Mouse (Mus musculus): ENCODE results near the gene Il17c.

The Il17c gene

DNA sequence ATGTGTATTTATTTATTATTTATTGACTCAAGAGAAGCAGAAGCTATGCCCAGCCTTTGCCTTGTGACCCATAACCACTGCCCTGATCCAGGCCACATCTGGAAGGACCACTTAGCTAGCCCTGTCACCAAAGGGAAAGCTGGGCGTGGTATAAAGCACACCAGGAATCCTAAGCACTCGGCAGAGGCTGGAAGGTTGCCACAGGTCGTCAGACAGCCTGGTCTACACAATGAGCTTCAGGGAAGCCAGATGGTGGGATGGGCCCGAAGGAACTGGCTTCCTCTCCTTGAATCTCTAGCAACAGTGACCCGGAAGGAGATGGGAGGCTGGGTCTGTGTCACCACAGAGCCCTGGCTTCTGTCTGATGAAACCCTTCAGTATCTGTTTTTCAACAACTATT lies 1.8 kb downstream of the Il17c start:
- Histone ChIP-seq H3K4me3 (replicated peaks; ENCODE audit: low read length) (peak overlapping the region; percentile 59), H3K9me3 (ENCODE audit: low read length) (no peaks in the 10 kb centered on the region), H3K4me1 (replicated peaks; ENCODE audit: low read depth, low read length) (peaks cover 46% of the 10 kb centered on the region), H3K36me3 (ENCODE audit: insufficient read depth, low read length) (peaks cover 5% of the 10 kb centered on the region), H3K27me3 (ENCODE audit: insufficient read depth, low read length) (peaks cover 2% of the 10 kb centered on the region; the same call in 1 of the 2 replicates)
- TF ChIP-seq POU5F1 (IDR thresholded peaks at IDR 0.05; ENCODE audit: borderline replicate concordance, low read length) (no peak), CTCF (conservative IDR thresholded peaks at IDR 0.05; ENCODE audit: low read length) (no peak), NANOG (IDR thresholded peaks at IDR 0.05; ENCODE audit: borderline replicate concordance, low read length) (no peak)

DNA sequence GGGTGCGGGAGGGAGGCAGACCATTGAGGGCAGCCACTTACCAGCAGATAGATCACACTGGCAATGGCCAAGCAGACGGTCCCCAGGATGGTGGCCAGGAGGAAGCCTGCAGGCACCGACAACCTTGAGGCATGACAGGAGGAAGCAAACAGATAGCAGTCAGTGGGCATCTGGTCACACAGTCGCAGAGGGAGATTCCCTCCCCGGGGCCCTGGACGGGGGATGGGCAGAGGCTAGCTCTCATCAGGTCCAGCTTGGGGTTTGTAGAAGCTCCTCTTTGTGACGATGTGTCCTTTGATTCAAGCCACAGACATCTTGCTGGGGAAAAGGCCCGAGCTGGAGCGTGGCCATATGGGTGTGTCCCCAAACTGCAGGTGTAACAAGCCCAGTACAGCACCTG lies 4.3 kb downstream of the Il17c start:
- no peak for TF ChIP-seq POU5F1 (IDR thresholded peaks at IDR 0.05; ENCODE audit: borderline replicate concordance, low read length)
- TF ChIP-seq NANOG (IDR thresholded peaks at IDR 0.05; ENCODE audit: borderline replicate concordance, low read length) = no peak
- no peak for TF ChIP-seq CTCF (conservative IDR thresholded peaks at IDR 0.05; ENCODE audit: low read length)

DNA sequence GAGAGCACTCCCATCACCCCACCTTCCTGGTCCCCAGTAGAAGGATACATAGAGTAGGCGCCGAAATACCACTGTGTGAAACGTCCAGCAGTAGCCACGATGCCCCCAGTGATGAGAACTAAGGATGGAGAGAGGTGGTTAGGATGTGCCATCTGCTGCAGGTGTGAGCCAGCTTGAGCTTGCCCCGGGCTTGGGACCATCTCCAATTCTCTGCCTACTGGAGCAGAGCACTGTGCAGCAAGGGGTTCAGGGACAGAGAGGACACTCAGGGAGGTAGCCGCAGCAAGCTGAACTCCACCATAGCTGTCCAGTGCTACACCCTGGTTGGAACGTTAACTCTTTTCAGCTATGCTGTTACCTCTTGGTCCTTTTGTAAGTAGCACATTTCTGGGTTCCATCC lies 5.8 kb downstream of the Il17c start:
- Histone ChIP-seq H3K4me1 (replicated peaks; ENCODE audit: low read depth, low read length) (peaks cover 68% of the 10 kb centered on the region), H3K4me3 (replicated peaks; ENCODE audit: low read length) (no peak overlapping the region), H3K36me3 (ENCODE audit: insufficient read depth, low read length) (no peaks in the 10 kb centered on the region), H3K27me3 (ENCODE audit: insufficient read depth, low read length) (peaks cover 20% of the 10 kb centered on the region; the same call in 1 of the 2 replicates), H3K9me3 (ENCODE audit: low read length) (no peaks in the 10 kb centered on the region)
- TF ChIP-seq CTCF (conservative IDR thresholded peaks at IDR 0.05; ENCODE audit: low read length) (no peak), POU5F1 (IDR thresholded peaks at IDR 0.05; ENCODE audit: borderline replicate concordance, low read length) (no peak), NANOG (IDR thresholded peaks at IDR 0.05; ENCODE audit: borderline replicate concordance, low read length) (no peak)

More for the DNA sequence above, 4.3 kb downstream of the Il17c start:
- H3K9me3 ChIP-seq (ENCODE audit: low read length) = no peaks in the 10 kb centered on the region
- H3K4me1 ChIP-seq (replicated peaks; ENCODE audit: low read depth, low read length) = peaks cover 66% of the 10 kb centered on the region
- no peaks in the 10 kb centered on the region for H3K36me3 ChIP-seq (ENCODE audit: insufficient read depth, low read length)
- peaks cover 11% of the 10 kb centered on the region; the same call in 1 of the 2 replicates for H3K27me3 ChIP-seq (ENCODE audit: insufficient read depth, low read length)
- no peak overlapping the region for H3K4me3 ChIP-seq (replicated peaks; ENCODE audit: low read length)

DNA sequence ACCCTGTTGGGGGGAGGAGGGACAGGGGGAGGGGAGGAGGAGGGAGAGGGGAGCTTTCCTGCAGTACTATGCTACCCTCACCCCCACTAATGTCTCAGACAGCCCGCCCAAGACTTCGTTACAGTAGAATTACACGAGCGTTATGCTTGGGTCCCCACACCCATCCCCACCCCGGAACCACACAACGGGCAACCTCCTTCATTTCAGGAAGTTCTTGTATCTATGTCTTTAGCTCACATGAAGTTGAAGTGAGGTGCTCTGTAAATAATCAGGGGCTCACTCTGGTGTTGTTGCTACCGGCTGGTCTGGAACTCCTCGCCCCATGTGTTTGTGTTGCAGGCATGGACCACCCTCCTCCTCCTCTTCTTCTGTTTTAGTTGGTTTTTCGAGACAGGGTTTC lies 6.3 kb downstream of the Il17c start:
- H3K4me3 ChIP-seq (replicated peaks; ENCODE audit: low read length) = no peak overlapping the region
- H3K4me1 ChIP-seq (replicated peaks; ENCODE audit: low read depth, low read length) = peaks cover 69% of the 10 kb centered on the region
- TF ChIP-seq CTCF (conservative IDR thresholded peaks at IDR 0.05; ENCODE audit: low read length) (no peak), NANOG (IDR thresholded peaks at IDR 0.05; ENCODE audit: borderline replicate concordance, low read length) (no peak)
- peaks cover 3% of the 10 kb centered on the region for H3K36me3 ChIP-seq (ENCODE audit: insufficient read depth, low read length)
- peaks cover 20% of the 10 kb centered on the region; the same call in 1 of the 2 replicates for H3K27me3 ChIP-seq (ENCODE audit: insufficient read depth, low read length)
- no peaks in the 10 kb centered on the region for H3K9me3 ChIP-seq (ENCODE audit: low read length)

- Histone ChIP-seq H3K9me3 (ENCODE audit: low read length) (no peaks in the 10 kb centered on the region), H3K27me3 (ENCODE audit: insufficient read depth, low read length) (peaks cover 20% of the 10 kb centered on the region; the same call in 1 of the 2 replicates), H3K36me3 (ENCODE audit: insufficient read depth, low read length) (peaks cover 22% of the 10 kb centered on the region), H3K4me1 (replicated peaks; ENCODE audit: low read depth, low read length) (peaks cover 70% of the 10 kb centered on the region), H3K4me3 (replicated peaks; ENCODE audit: low read length) (no peak overlapping the region)
- TF ChIP-seq POU5F1 (IDR thresholded peaks at IDR 0.05; ENCODE audit: borderline replicate concordance, low read length) (no peak), NANOG (IDR thresholded peaks at IDR 0.05; ENCODE audit: borderline replicate concordance, low read length) (no peak), CTCF (conservative IDR thresholded peaks at IDR 0.05; ENCODE audit: low read length) (no peak)
These were observed 8.3 kb downstream of the Il17c start for GRCm38 (mm10) chr8:122430058-122430636.

GRCm38 (mm10) chr8:122430646-122431045 lies 8.8 kb downstream of the Il17c start:
- TF ChIP-seq NANOG (IDR thresholded peaks at IDR 0.05; ENCODE audit: borderline replicate concordance, low read length) (no peak), POU5F1 (IDR thresholded peaks at IDR 0.05; ENCODE audit: borderline replicate concordance, low read length) (no peak), CTCF (conservative IDR thresholded peaks at IDR 0.05; ENCODE audit: low read length) (no peak)
- no peaks in the 10 kb centered on the region for H3K9me3 ChIP-seq (ENCODE audit: low read length)
- peaks cover 20% of the 10 kb centered on the region; the same call in 1 of the 2 replicates for H3K27me3 ChIP-seq (ENCODE audit: insufficient read depth, low read length)
- H3K4me3 ChIP-seq (replicated peaks; ENCODE audit: low read length) = no peak overlapping the region
- peaks cover 72% of the 10 kb centered on the region for H3K4me1 ChIP-seq (replicated peaks; ENCODE audit: low read depth, low read length)
- peaks cover 27% of the 10 kb centered on the region for H3K36me3 ChIP-seq (ENCODE audit: insufficient read depth, low read length)

DNA sequence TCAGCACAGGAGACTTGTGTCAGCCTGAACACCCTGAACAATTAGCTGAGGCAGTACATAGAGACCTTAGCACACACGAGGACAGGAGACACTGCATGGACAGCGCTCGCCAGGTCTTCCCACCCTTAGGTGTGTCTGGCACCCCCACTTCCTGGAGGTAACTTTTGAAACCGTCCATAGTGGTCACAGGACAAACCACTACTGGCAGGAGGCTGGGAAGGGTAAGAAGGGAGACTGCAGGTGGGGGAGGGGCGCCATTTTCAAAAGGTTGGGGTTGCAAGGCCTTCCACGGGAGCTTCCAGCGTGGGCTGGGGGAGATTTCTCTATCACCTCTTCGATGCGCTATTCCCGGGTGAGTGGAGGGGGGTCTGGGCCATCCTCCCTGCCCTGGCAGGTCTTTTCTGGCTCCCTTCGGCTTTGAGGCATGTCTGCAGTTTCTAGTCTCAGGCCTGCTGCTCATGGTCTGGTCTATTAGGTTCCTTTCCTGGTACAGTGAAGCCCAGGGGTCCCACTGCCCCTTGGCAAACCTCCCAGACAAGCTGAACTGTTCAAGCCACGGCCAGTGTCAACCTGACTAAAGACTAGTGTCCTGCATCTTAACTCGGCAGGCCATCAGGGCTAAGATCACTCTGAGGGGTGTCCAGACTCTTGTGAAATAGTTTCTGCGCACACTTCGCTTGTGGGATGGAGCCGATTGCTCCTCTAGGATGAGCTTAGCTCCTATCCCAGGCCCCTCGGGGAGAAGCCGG lies 10.0 kb downstream of the Il17c start:
- Histone ChIP-seq H3K27me3 (ENCODE audit: insufficient read depth, low read length) (peaks cover 20% of the 10 kb centered on the region; the same call in 1 of the 2 replicates), H3K4me1 (replicated peaks; ENCODE audit: low read depth, low read length) (peaks cover 80% of the 10 kb centered on the region), H3K36me3 (ENCODE audit: insufficient read depth, low read length) (peaks cover 39% of the 10 kb centered on the region), H3K9me3 (ENCODE audit: low read length) (no peaks in the 10 kb centered on the region), H3K4me3 (replicated peaks; ENCODE audit: low read length) (peak overlapping the region; percentile 81)
- TF ChIP-seq NANOG (IDR thresholded peaks at IDR 0.05; ENCODE audit: borderline replicate concordance, low read length) (no peak), POU5F1 (IDR thresholded peaks at IDR 0.05; ENCODE audit: borderline replicate concordance, low read length) (no peak), CTCF (conservative IDR thresholded peaks at IDR 0.05; ENCODE audit: low read length) (no peak)

DNA sequence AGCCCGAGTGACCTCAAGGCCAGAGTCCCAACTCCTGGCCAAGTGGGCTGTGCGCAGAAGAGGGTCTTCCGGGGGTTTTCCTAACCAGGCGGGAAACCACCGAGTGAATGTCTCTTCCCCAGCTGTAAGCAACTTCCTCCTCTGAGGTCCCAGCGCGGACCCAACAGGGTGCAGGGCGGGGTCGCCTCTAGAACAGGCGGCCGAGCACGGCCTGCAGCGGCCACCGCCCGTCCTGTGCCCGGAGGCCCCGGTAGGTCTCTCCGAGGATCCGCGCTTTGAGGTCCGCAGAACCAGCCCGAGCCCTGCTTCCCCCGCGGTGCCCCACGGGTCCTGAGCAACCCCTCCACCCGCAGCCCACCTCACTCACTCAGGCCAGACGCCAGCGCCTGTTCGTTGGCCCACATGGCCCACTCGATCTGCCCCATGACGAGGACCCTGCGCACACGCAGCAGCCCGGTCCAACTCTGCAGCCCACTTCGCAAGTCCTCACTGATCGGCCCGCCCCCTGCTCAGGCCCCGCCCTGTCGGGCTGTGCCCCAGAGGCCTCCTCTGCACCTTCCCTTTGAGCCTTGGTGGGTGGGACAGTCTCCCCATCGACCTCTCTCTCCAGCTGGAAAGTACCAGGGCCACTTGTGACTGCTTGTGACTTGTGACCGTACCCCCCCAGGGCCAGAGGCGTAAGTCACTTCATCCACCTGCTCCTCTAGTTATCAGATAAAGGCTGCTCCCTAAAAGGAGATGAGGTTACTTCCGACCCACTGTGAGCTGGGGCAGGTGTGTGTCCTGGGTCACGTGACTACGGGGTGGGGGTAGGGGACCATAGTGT lies 10.8 kb downstream of the Il17c start, which contains the start of gene Cyba:
TSS of gene Cyba (minus strand) at position 488 of the 826 bp plus-strand sequence.
- no peaks in the 10 kb centered on the region for H3K9me3 ChIP-seq (ENCODE audit: low read length)

More for the DNA sequence above, 10.8 kb downstream of the Il17c start, which contains the start of gene Cyba:
- H3K27me3 ChIP-seq (ENCODE audit: insufficient read depth, low read length) = peaks cover 18% of the 10 kb centered on the region; the same call in 1 of the 2 replicates
- H3K36me3 ChIP-seq (ENCODE audit: insufficient read depth, low read length) = peaks cover 47% of the 10 kb centered on the region
- peaks cover 87% of the 10 kb centered on the region for H3K4me1 ChIP-seq (replicated peaks; ENCODE audit: low read depth, low read length)
- no peak for TF ChIP-seq POU5F1 (IDR thresholded peaks at IDR 0.05; ENCODE audit: borderline replicate concordance, low read length)
- no peak for TF ChIP-seq CTCF (conservative IDR thresholded peaks at IDR 0.05; ENCODE audit: low read length)
- TF ChIP-seq NANOG (IDR thresholded peaks at IDR 0.05; ENCODE audit: borderline replicate concordance, low read length) = no peak
- peak within 1 kb of the TSS; percentile 81 for H3K4me3 ChIP-seq (replicated peaks; ENCODE audit: low read length)
